Mouse (Mus musculus) heart, postnatal 0 days (tissue): ENCODE measurements around the gene H2afv. TPM values are rescaled to one million over a fixed set of nuclear protein-coding genes. Genes with fewer than 3 reads are reported as not detected.

Experiments
- ATAC-seq: fragments of 200-750 bp; cut with Nextera tagmentation; 2 replicates; pipeline ENCODE4 v1.8.0; 2017; ENCODE audit warnings: low read depth, moderate number of reproducible peaks, moderate library complexity; ENCODE audit not compliant: insufficient read depth
- DNase-seq: peaks from one replicate; pipeline ENCODE4 v3.0.0-alpha.2; 2016; ENCODE audit warnings: low spot score
- H3K27ac ChIP-seq: fragments of 300-500 bp; sonication (generic); 2 replicates; pipeline ENCODE4 v1.5.1; 2014; ENCODE audit warnings: low read depth, mild to moderate bottlenecking
- H3K27me3 ChIP-seq: fragments of 300-500 bp; sonication (generic); 2 replicates; pipeline ENCODE4 v1.6.1; 2014; ENCODE audit warnings: low read length, mixed read lengths; ENCODE audit not compliant: control insufficient read depth, insufficient read depth
- H3K36me3 ChIP-seq: fragments of 300-500 bp; sonication (generic); replicated peaks from 2 replicates; pipeline ENCODE4 v1.6.1; 2014; ENCODE audit warnings: low read length, mixed read lengths; ENCODE audit not compliant: control insufficient read depth, insufficient read depth
- H3K4me1 ChIP-seq: fragments of 300-500 bp; sonication (generic); 2 replicates; pipeline ENCODE4 v1.6.1; 2014; ENCODE audit warnings: antibody characterized with exemption; ENCODE audit not compliant: control insufficient read depth, insufficient read depth
- H3K4me2 ChIP-seq: fragments of 300-500 bp; sonication (generic); 2 replicates; pipeline ENCODE4 v1.6.1; 2014; ENCODE audit warnings: low read depth, mild to moderate bottlenecking, low read length, moderate library complexity
- H3K4me3 ChIP-seq: fragments of 300-500 bp; sonication (generic); 2 replicates; pipeline ENCODE4 v1.5.1; 2014; ENCODE audit warnings: low read depth, low read length
- H3K9ac ChIP-seq: fragments of 300-500 bp; sonication (generic); replicated peaks from 2 replicates; pipeline ENCODE4 v1.6.1; 2014; ENCODE audit warnings: low read depth, low read length, mixed read lengths
- H3K9me3 ChIP-seq: fragments of 300-500 bp; sonication (generic); replicated peaks from 2 replicates; pipeline ENCODE4 v1.6.1; 2016; ENCODE audit warnings: low read length; ENCODE audit not compliant: control insufficient read depth
- CTCF ChIP-seq: IDR thresholded peaks from 2 replicates; pipeline ENCODE4 v1.5.1; 2016; ENCODE audit warnings: antibody characterized with exemption, control low read depth, low read depth
- EP300 ChIP-seq: IDR thresholded peaks from 2 replicates; pipeline ENCODE4 v1.6.1; 2016; ENCODE audit warnings: antibody characterized with exemption, low read depth
- WGBS: fragments of 180-500 bp; shearing (Covaris S2); extraction: QIAGEN DNeasy Blood & Tissue Kit; methylation state at CpG from one replicate; pipeline ENCODE4 v1.1.7; 2014; 5-methylcytosine and 5-hydroxymethylcytosine counted together
- polyA plus RNA-seq: library from polyadenylated mRNA; unstranded; fragments of >200 nt; fragmentation: Nextera tagmentation; extraction: Ambion mirVana; gene quantifications from 2 replicates; pipeline ENCODE4 v1.2.1, GENCODE M21; 2015
- total RNA-seq: library from RNA; depleted of rRNA; stranded (reverse); fragments of >200 nt; gene quantifications from 2 replicates; pipeline ENCODE4 v1.2.3, GENCODE M21; 2014; ENCODE audit warnings: low replicate concordance

Gene H2afv
- total and polyA plus RNA-seq, 2 experiments from 2014 or later: 106 to 213 TPM

- H3K9me3 ChIP-seq: no peaks in the 10 kb centered on the region
- no peak overlapping the region for H3K9ac ChIP-seq
- no peak overlapping the region for H3K4me3 ChIP-seq
- WGBS: 75% methylated on average over 4 of the region's 4 CpGs
- no peak overlapping the region for H3K4me2 ChIP-seq
- no peak overlapping the region for H3K27ac ChIP-seq
- no peak for ATAC-seq
- H3K36me3 ChIP-seq: no peaks in the 10 kb centered on the region
- no peaks in the 10 kb centered on the region for H3K27me3 ChIP-seq
- TF ChIP-seq EP300 (no peak), CTCF (no peak)
- H3K4me1 ChIP-seq: peaks cover 6% of the 10 kb centered on the region; the same call in 1 of the 2 replicates
- no peak for DNase-seq
These were observed 1.2 kb upstream of the H2afv start for GRCm38 (mm10) chr11:6445441-6445840.

- no peak for TF ChIP-seq EP300
- TF ChIP-seq CTCF: no peak
- Histone ChIP-seq H3K4me2 (peak overlapping the region; percentile 75), H3K4me3 (peak overlapping the region; percentile 91), H3K4me1 (peaks cover 6% of the 10 kb centered on the region; the same call in 1 of the 2 replicates), H3K27ac (peak overlapping the region; percentile 95), H3K9ac (peak overlapping the region; percentile 77), H3K36me3 (no peaks in the 10 kb centered on the region), H3K9me3 (no peaks in the 10 kb centered on the region), H3K27me3 (no peaks in the 10 kb centered on the region)
- WGBS: under 1% methylated on average over 10 of the region's 10 CpGs
- ATAC-seq: no peak
- DNase-seq: peak; percentile 11
These were observed 541 bp downstream of the H2afv start for GRCm38 (mm10) chr11:6443727-6444076.

GRCm38 (mm10) chr11:6443102-6443501, 1.1 kb downstream of the H2afv start:
- no peaks in the 10 kb centered on the region for H3K27me3 ChIP-seq
- peak overlapping the region; percentile 77 for H3K9ac ChIP-seq
- ATAC-seq (no peak), DNase-seq (no peak)
- no peaks in the 10 kb centered on the region for H3K9me3 ChIP-seq
- TF ChIP-seq EP300 (no peak), CTCF (no peak)
- H3K4me2 ChIP-seq: peak overlapping the region; percentile 75
- H3K4me3 ChIP-seq: peak overlapping the region; percentile 91
- H3K4me1 ChIP-seq: peaks cover 6% of the 10 kb centered on the region; the same call in 1 of the 2 replicates
- peak overlapping the region; percentile 95 for H3K27ac ChIP-seq
- 0 out of 2 replicates have a peak, but pooled peaks cover under 1% of the 10 kb centered on the region for H3K36me3 ChIP-seq
- WGBS: 37% methylated on average over 4 of the region's 4 CpGs

GRCm38 (mm10) chr11:6442566-6442965, 1.7 kb downstream of the H2afv start:
- H3K9ac ChIP-seq: no peak overlapping the region
- no peak for ATAC-seq
- no peak overlapping the region for H3K4me3 ChIP-seq
- 95% methylated on average over 4 of the region's 4 CpGs for WGBS
- H3K36me3 ChIP-seq: peaks cover 6% of the 10 kb centered on the region; the same call in 1 of the 2 replicates
- H3K4me2 ChIP-seq: no peak overlapping the region
- no peaks in the 10 kb centered on the region for H3K27me3 ChIP-seq
- no peak for DNase-seq
- H3K27ac ChIP-seq: no peak overlapping the region
- no peak for TF ChIP-seq EP300
- TF ChIP-seq CTCF: no peak
- H3K9me3 ChIP-seq: no peaks in the 10 kb centered on the region
- peaks cover 6% of the 10 kb centered on the region; the same call in 1 of the 2 replicates for H3K4me1 ChIP-seq

- Histone ChIP-seq H3K27me3 (no peaks in the 10 kb centered on the region), H3K9me3 (no peaks in the 10 kb centered on the region), H3K4me1 (peaks cover 6% of the 10 kb centered on the region; the same call in 1 of the 2 replicates), H3K27ac (no peak overlapping the region), H3K4me2 (no peak overlapping the region), H3K36me3 (peaks cover 27% of the 10 kb centered on the region), H3K4me3 (no peak overlapping the region), H3K9ac (no peak overlapping the region)
- DNase-seq: no peak
- 98% methylated on average over 4 of the region's 4 CpGs for WGBS
- no peak for TF ChIP-seq EP300
- no peak for TF ChIP-seq CTCF
- ATAC-seq: no peak
These were observed 4.1 kb downstream of the H2afv start for GRCm38 (mm10) chr11:6440171-6440570.

- Histone ChIP-seq H3K27ac (no peak overlapping the region), H3K4me1 (peaks cover 5% of the 10 kb centered on the region; the same call in 1 of the 2 replicates), H3K36me3 (peaks cover 51% of the 10 kb centered on the region), H3K4me2 (no peak overlapping the region), H3K9me3 (no peaks in the 10 kb centered on the region), H3K27me3 (no peaks in the 10 kb centered on the region), H3K4me3 (no peak overlapping the region), H3K9ac (no peak overlapping the region)
- 89% methylated on average over 2 of the region's 2 CpGs for WGBS
- ATAC-seq (no peak), DNase-seq (no peak)
- TF ChIP-seq CTCF (no peak), EP300 (no peak)
These were observed 6.6 kb downstream of the H2afv start for GRCm38 (mm10) chr11:6437667-6438066.
